Mouse (Mus musculus) E14TG2a.4 (cell line): Measurements from ENCODE around the gene Smoc2.

Experiments
- CTCF ChIP-seq: conservative IDR thresholded peaks from 2 replicates; pipeline ENCODE4 v1.5.1; 2014; ENCODE audit warnings: low read length
- NANOG ChIP-seq: IDR thresholded peaks from 2 replicates; pipeline ENCODE4 v1.6.1; 2014; ENCODE audit warnings: borderline replicate concordance, low read length, mixed read lengths

DNA sequence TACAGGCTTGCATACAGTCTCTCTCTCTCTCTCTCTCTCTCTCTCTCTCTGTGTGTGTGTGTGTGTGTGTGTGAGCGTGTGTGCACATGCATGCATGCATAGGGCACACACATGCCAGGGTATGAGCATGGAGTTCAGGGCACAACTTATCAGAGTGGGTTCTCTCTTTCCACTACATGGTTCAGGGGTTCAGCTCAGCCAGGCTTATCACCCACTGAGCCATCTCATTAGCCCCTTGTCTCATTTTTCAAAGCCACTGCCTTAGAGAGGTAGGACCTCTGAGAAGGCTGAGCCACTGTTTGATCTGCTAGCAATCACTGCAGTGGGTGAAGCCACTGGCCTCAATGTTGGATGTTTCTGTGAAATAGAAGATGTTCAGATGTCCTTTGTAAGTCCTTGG, 82.2 kb downstream of the Smoc2 start:
- TF ChIP-seq CTCF (no peak), NANOG (no peak)
